Mouse (Mus musculus): ENCODE measurements around the gene Pgap3.
"Not testable (repeated sequence)": the region's sequence is repeated elsewhere in the genome, so short reads cannot be mapped to it uniquely, and the experiment has no call there.

The Pgap3 gene

DNA sequence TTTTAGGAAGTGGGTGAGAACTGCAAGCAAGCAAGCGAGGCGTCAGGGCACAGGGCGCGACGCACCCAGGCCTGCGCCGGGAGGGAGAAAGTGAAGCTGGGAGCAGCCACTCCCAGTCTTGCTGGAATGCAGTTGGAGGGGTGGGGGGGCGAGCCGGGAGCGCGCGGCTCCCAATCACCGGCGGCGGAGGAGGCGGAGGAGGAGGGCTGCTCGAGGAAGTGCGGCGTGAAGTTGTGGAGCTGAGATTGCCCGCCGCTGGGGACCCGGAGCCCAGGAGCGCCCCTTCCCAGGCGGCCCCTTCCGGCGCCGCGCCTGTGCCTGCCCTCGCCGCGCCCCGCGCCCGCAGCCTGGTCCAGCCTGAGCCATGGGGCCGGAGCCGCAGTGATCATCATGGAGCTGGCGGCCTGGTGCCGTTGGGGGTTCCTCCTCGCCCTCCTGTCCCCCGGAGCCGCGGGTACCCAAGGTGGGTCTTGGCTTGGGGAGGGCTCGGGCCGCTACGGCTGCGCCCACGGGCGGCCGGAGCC is 12.0 kb upstream of the Pgap3 start, which contains the start of gene Erbb2:
Gene Erbb2 (plus strand): TSS at position 198 of the 524 bp plus-strand sequence.
- DNase-seq (ENCODE audit: low spot score): peak; percentile 86

GRCm38 (mm10) chr11:98409341-98409822 is 9.1 kb upstream of the Pgap3 start:
- DNase-seq (ENCODE audit: low spot score): peak; percentile 66

- DNase-seq (ENCODE audit: low spot score): no peak
Measured at GRCm38 (mm10) chr11:98408872-98409271, 8.6 kb upstream of the Pgap3 start.

- DNase-seq (ENCODE audit: low spot score): no peak
Measured at GRCm38 (mm10) chr11:98406621-98407020, 6.3 kb upstream of the Pgap3 start.

DNA sequence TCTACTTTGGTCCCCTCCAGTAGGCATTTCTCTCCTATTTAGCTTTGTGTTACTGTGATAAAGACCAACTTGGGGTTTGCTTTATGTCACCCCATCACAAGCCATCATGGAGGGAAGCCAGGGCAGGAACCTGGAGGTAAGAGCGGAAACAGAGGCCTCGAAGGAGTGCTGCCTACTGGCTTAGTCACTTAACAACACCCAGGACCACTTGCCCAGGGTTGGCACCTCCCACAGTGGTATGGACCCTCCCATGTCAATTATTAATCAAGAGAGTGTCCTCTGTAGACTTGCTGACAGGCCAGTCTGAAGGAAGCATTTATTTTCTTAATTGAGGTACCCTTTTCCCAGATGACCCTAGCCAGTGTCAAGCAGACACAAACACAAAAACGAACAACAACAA is 526 bp upstream of the Pgap3 start:
- no peak for DNase-seq (ENCODE audit: low spot score)

GRCm38 (mm10) chr11:98397946-98398345 is 2.3 kb downstream of the Pgap3 start:
- DNase-seq (ENCODE audit: low spot score): no peak

- no peak for DNase-seq (ENCODE audit: low spot score)
Measured at GRCm38 (mm10) chr11:98395041-98395440, 5.2 kb downstream of the Pgap3 start.

- DNase-seq (ENCODE audit: low spot score): no peak
Measured at GRCm38 (mm10) chr11:98394301-98394700, 6.0 kb downstream of the Pgap3 start.

- no peak for DNase-seq (ENCODE audit: low spot score)
Measured at GRCm38 (mm10) chr11:98393317-98393716, 7.0 kb downstream of the Pgap3 start.

DNA sequence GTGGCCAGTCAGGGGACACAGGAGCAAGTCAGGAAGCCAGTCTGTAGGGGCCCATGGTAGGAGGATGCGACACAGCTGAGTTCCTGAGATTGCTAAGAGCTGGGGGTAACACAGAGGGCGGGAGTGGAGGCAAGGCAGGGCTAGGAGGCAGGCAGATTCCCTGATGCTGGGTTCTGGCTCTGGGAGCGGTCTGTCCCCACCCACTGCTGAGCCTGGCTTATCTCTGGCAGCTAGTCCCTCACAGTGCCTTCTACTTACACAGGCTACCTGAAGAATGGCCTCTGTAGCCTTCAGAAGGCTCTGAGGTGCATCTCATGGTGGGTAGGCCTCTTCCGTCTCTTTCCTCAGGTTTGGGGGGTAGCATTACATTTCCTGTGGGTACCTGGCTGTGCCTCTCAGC is 7.6 kb downstream of the Pgap3 start:
- DNase-seq (ENCODE audit: low spot score): no peak

DNA sequence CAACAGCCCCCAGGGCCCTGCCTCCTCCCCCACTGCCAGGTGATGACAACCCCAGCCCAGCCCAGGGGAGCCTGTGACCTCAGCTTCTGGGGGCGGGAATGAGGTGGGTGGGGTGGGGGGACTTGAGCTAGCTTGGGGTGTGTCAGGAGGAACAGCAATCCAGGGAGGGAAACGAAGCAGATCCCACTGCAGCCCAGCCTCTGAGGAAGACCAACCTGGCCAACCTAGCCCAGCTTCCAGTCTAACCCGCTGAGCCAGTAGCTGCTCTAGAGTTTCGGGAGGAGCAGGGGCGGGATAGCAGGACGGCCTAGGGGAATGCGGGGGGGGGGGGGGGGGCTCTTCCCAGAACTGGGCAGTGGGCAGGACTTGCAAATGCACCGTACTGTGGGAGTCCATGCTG is 8.3 kb downstream of the Pgap3 start:
- DNase-seq (ENCODE audit: low spot score): no peak

- DNase-seq (ENCODE audit: low spot score): no peak
Measured at GRCm38 (mm10) chr11:98390141-98390540, 10.1 kb downstream of the Pgap3 start.

DNA sequence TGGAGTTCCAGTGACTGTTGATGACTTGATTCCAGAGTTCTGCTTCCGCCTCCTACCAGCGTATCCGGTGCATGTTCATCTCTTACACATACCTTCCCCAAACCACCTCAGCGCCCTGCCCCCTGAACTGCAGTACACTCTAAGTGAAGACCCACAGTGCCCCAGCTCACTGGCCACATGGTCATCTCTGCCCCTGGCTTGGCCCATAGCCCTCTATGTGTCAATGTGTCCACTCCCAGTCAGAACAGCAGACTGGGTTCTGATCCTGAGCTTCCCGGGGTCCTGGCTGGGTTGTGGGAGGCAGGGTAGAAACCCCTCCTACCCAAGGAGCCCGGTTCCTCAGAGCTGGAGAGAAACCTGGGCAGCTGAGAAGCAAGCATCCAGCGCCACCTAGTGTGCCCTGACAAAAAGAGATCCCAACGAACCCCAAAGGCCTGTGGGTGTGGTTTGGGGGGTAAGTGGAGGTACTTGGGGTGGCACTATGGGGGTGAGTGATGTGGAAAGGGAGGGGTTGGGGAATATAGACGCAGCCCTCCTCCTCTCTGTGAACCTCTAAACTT is 11.0 kb downstream of the Pgap3 start:
- DNase-seq (ENCODE audit: low spot score): peak; percentile 70

GRCm38 (mm10) chr11:98388282-98388681 is 12.0 kb downstream of the Pgap3 start:
- no peak for DNase-seq (ENCODE audit: low spot score)

DNA sequence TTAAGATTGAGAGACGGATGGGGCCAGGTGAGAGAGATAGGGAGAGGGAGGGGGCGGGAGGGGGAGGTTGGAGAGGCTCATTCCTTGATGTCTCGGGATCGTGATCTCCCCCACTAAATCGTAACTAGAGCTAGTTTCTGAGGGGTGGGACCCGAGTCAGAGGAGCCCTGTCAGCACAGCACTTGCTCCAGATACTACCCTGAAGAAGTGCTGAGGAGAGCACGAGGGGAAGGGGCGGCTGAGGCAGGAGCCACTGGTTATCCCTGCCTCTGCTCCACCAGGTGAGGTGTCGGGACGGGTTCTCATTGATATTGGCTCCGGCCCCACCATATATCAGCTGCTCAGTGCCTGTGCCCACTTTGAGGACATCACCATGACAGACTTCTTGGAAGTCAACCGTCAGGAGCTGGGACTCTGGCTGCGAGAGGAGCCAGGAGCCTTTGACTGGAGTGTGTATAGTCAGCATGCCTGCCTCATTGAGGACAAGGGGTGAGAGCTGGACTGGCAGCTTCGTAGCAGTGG is 13.2 kb downstream of the Pgap3 start:
- DNase-seq (ENCODE audit: low spot score): no peak

DNA sequence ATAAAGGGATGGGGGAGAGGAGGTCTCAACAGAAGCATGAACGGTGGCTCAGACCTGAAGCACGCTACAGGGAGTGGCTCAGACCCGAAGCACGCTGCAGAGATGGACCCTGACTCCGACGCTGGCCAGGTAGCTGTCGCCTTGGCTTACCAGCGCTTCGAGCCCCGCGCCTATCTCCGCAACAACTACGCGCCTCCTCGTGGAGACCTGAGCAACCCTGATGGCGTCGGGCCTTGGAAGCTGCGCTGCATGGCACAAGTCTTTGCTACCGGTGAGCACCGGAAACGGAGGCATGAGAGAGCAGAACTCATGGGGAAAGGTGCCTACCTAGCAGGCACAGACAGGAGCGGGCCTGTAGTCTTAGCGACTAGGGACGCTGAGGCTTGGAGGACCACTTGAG is 13.7 kb downstream of the Pgap3 start:
- peak; percentile 38 for DNase-seq (ENCODE audit: low spot score)

DNA sequence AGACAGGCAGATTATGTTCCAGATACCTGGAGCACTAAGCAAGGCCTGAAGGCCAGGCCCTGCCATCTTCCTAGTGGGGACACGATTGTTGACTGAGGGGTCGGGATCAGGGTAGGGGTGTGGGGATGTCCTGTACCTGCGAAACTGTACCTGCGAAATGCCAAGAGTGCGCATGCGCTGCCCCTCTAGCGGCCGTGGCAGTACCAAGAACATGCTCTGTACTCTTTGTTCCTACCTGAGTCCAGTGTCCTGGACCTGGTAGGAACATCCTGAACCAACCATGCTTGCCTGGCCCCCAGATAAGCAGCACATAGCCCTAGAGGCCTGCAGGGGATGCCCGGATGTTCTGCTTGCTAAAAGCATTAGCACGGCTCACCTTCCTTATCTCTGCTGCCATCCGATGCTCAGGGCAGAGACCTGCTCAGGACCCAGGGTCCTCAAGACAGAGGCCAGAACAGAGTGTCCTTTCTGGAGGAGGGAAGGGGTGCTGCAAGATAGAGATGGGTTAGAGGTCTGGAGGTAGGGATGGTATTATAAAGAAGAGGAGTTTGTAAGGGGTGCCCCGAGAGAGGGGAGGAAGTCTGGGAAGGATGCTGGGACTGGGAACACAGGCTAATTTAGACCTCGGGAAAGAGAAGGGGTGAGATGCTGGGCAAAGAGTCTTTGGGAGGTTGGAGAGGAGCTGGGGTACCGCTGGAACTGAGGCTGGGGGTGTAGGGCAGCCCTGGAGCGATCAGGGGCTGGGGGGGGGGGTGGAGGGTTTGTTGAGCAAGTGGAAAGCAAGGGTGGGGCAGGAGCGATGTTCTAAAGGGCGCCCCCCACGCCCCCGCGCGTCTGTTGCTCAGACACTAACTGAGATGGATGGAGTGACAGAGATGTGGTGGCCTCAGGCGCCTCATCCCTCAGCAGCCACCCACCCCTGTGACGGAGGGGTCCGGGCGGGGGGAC is 14.4 kb downstream of the Pgap3 start, which contains the start of gene Pnmt:
Gene Pnmt (plus strand): TSS at position 813 of the 948 bp plus-strand sequence.
- DNase-seq (ENCODE audit: low spot score): no peak

DNA sequence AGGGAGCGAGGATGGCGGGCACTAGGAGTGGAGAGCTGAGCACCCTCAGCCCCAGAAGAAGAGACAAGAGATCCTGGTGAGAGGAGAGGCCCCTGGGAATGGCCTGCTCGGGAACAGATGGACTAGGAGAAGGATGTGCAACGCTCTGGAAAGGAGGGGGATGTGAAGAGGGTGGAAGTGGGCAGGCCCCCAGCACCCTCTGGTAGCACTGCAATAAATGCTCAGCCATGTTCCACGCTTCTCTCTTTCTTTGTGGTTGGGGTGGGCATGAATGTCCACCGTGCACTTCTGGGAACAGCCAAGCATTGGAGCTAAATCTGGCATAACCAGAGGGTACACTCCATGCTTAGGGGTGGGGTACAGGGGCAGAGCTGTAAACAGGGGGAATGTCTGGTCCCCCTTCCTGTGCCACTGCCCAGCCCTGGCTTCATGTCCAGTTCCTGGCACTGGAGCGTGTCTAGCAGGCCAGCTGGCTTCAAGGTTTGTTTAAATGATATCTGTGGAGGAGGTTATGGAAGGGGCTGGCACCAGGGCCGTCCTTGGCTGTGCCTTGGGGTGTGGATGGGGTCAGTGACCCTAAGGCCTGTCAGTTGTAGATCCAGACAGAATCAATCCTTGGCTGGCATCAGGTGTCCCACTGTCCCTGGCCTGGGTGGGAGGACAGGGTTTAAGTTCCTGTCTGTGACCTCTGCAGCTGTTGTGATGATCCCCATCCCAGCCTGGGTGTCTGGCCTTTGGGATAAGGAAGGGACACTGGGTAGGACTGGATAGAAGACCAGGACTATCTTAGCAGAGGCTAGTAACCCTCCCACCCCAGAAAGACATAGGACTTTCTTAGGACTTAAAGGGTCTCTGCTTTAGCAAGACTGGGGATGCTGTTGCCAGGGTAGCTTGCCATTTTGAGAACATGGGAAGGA is 15.3 kb downstream of the Pgap3 start:
- DNase-seq (ENCODE audit: low spot score): no peak

DNA sequence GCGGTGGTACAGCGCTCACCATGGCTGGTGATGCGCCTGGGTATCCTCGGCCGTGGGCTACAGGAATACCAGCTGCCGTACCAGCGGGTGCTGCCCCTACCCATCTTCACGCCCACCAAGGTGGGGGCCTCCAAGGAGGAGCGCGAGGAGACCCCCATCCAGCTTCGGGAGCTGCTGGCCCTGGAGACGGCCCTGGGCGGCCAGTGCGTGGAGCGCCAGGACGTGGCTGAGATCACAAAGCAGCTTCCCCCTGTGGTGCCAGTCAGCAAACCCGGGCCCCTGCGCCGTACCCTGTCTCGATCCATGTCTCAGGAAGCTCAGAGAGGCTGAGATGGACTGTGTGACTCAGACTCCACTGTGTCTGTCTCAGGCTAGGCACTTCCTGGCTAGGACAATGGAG is 16.1 kb downstream of the Pgap3 start:
- DNase-seq (ENCODE audit: low spot score): no peak

GRCm38 (mm10) chr11:98383261-98384030 is 16.8 kb downstream of the Pgap3 start, which contains the start of gene Tcap:
Tcap (plus strand) TSS chr11:98383811.
- no peak for DNase-seq (ENCODE audit: low spot score)

DNA sequence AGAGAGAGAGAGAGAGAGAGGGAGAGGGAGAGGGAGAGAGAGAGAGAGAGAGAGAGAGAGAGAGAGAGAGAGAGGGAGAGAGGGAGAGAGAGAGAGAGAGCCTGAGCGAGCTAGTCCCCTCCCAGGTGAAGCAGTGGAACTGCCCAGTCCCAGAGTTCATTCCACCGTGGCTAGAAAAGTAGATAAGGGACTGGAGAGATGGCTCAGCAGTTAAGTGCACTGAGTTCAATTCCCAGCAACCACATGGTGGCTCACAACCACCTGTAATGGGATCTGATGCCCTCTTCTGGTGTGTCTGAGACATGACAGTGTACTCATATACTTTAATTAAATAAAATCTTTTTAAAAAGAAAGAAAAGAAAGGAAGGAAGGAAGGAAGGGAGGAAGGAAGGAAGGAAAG is 17.9 kb downstream of the Pgap3 start:
- DNase-seq (ENCODE audit: low spot score): not testable (repeated sequence)
